Mouse (Mus musculus) kidney, postnatal 0 days (tissue): ENCODE data around the gene Ankrd49. TPM values are rescaled to one million over a fixed set of nuclear protein-coding genes. Genes with fewer than 3 reads are reported as not detected.

ENCODE experiments used
- ATAC-seq: fragments of 200-750 bp; cut with Nextera tagmentation; replicated peaks from 2 replicates; pipeline ENCODE4 v1.8.0; 2017; ENCODE audit warnings: low read depth, moderate number of reproducible peaks, moderate TSS enrichment, moderate library complexity; ENCODE audit not compliant: low FRiP score
- DNase-seq: peaks from one replicate; pipeline ENCODE4 v3.0.0-alpha.2; 2016; ENCODE audit warnings: low spot score
- H3K27ac ChIP-seq: fragments of 300-500 bp; sonication (generic); 2 replicates; pipeline ENCODE4 v1.5.1; 2014; ENCODE audit warnings: mild to moderate bottlenecking
- H3K27me3 ChIP-seq: fragments of 300-500 bp; sonication (generic); 2 replicates; pipeline ENCODE4 v1.6.1; 2014; ENCODE audit warnings: low read length, mixed read lengths; ENCODE audit not compliant: insufficient read depth
- H3K36me3 ChIP-seq: fragments of 300-500 bp; sonication (generic); 2 replicates; pipeline ENCODE4 v1.6.1; 2014; ENCODE audit warnings: low read length, mixed read lengths; ENCODE audit not compliant: insufficient read depth
- H3K4me1 ChIP-seq: fragments of 300-500 bp; sonication (generic); replicated peaks from 2 replicates; pipeline ENCODE4 v1.6.1; 2014; ENCODE audit warnings: antibody characterized with exemption, low read length, mixed read lengths; ENCODE audit not compliant: insufficient read depth
- H3K4me2 ChIP-seq: fragments of 300-500 bp; sonication (generic); 2 replicates; pipeline ENCODE4 v1.6.1; 2014; ENCODE audit warnings: mild to moderate bottlenecking, low read length, moderate library complexity, mixed read lengths
- H3K4me3 ChIP-seq: fragments of 300-500 bp; sonication (generic); replicated peaks from 2 replicates; pipeline ENCODE4 v1.5.1; 2014; ENCODE audit warnings: low read depth, low read length
- H3K9ac ChIP-seq: fragments of 300-500 bp; sonication (generic); 2 replicates; pipeline ENCODE4 v1.6.1; 2014; ENCODE audit warnings: low read depth, low read length
- H3K9me3 ChIP-seq: fragments of 300-500 bp; sonication (generic); replicated peaks from 2 replicates; pipeline ENCODE4 v1.6.1; 2016; ENCODE audit warnings: low read length, inconsistent platforms, mixed read lengths
- CTCF ChIP-seq: IDR thresholded peaks from 2 replicates; pipeline ENCODE4 v1.5.1; 2016; ENCODE audit warnings: antibody characterized with exemption, low read depth, mild to moderate bottlenecking, moderate library complexity
- WGBS: fragments of 180-500 bp; shearing (Covaris S2); extraction: QIAGEN DNeasy Blood & Tissue Kit; methylation state at CpG from one replicate; pipeline ENCODE4 v1.1.7; 2014; 5-methylcytosine and 5-hydroxymethylcytosine counted together
- polyA plus RNA-seq: library from polyadenylated mRNA; unstranded; fragments of >200 nt; fragmentation: Nextera tagmentation; extraction: Ambion mirVana; gene quantifications from 2 replicates; pipeline ENCODE4 v1.2.1, GENCODE M21; 2015

Gene Ankrd49
- polyA plus RNA-seq, 1 experiment from 2014 or later, result 40.7 TPM

DNA sequence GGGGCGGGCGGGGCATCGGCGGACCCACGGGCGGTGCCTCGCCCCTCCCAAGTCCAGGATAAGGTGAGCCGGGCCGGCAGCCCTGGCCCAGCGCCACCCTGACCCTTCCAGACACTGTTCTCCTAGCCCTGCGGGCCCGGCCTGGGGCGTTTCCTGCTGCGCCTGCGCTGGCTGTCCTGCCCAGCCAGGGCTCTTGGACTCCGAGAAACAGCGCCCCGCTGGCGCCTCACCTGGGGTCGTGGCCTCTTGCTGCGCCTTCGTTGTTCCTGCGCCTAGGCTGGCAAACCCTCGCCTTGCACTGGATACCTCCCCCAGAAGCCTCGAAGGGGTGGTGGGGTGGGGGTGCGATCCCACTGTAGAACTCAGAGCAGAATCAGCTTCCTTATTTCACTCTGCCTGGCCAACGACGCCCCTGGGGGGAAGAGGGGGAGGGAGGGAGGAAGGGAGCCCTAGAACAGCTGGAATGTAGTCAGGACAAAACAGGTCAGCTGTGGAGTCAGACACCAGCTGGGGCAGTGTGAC lies 32.6 kb downstream of the Ankrd49 start, which contains the start of gene Fut4:
TSS of gene Fut4 (minus strand) at position 393 of the 522 bp plus-strand sequence.
- H3K4me1 ChIP-seq, result peaks cover 11% of the 10 kb centered on the region
- H3K27me3 ChIP-seq, result no peaks in the 10 kb centered on the region
- peak; percentile 54 for DNase-seq
- TF ChIP-seq CTCF, result 0 out of 2 replicates have a peak, but pooled peaks have one; percentile 8
- WGBS, result under 1% methylated on average over 28 of the region's 28 CpGs
- H3K4me3 ChIP-seq, result peak within 1 kb of the TSS; percentile 49
- ATAC-seq, result peak; percentile 86
- no peaks in the 10 kb centered on the region for H3K9me3 ChIP-seq
- H3K36me3 ChIP-seq, result no peaks in the 10 kb centered on the region
- H3K4me2 ChIP-seq, result peak within 1 kb of the TSS; percentile 95
- H3K27ac ChIP-seq, result peak within 1 kb of the TSS; percentile 36; the same call in 1 of the 2 replicates
- peak within 1 kb of the TSS; percentile 56 for H3K9ac ChIP-seq

GRCm38 (mm10) chr9:14751503-14752000 lies 33.1 kb downstream of the Ankrd49 start:
- under 1% methylated on average over 50 of the region's 50 CpGs for WGBS

GRCm38 (mm10) chr9:14750901-14751502 lies 33.7 kb downstream of the Ankrd49 start:
- Histone ChIP-seq H3K4me3 (peak overlapping the region; percentile 49), H3K4me1 (peaks cover 11% of the 10 kb centered on the region), H3K4me2 (peak overlapping the region; percentile 95), H3K27ac (no peak overlapping the region), H3K9ac (peak overlapping the region; percentile 56), H3K9me3 (no peaks in the 10 kb centered on the region), H3K27me3 (no peaks in the 10 kb centered on the region), H3K36me3 (no peaks in the 10 kb centered on the region)
- DNase-seq (no peak), ATAC-seq (peak; percentile 18; the same call in 1 of the 2 replicates)
- TF ChIP-seq CTCF, result no peak
- WGBS, result 66% methylated on average over 42 of the region's 42 CpGs

More at GRCm38 (mm10) chr9:14751503-14752000, 33.1 kb downstream of the Ankrd49 start:
- Histone ChIP-seq H3K9me3 (no peaks in the 10 kb centered on the region), H3K4me2 (peak overlapping the region; percentile 95), H3K9ac (peak overlapping the region; percentile 56), H3K27me3 (no peaks in the 10 kb centered on the region), H3K4me3 (peak overlapping the region; percentile 49), H3K27ac (no peak overlapping the region), H3K36me3 (no peaks in the 10 kb centered on the region), H3K4me1 (peaks cover 11% of the 10 kb centered on the region)
- no peak for TF ChIP-seq CTCF
- DNase-seq, result peak; percentile 35
- ATAC-seq, result peak; percentile 80

DNA sequence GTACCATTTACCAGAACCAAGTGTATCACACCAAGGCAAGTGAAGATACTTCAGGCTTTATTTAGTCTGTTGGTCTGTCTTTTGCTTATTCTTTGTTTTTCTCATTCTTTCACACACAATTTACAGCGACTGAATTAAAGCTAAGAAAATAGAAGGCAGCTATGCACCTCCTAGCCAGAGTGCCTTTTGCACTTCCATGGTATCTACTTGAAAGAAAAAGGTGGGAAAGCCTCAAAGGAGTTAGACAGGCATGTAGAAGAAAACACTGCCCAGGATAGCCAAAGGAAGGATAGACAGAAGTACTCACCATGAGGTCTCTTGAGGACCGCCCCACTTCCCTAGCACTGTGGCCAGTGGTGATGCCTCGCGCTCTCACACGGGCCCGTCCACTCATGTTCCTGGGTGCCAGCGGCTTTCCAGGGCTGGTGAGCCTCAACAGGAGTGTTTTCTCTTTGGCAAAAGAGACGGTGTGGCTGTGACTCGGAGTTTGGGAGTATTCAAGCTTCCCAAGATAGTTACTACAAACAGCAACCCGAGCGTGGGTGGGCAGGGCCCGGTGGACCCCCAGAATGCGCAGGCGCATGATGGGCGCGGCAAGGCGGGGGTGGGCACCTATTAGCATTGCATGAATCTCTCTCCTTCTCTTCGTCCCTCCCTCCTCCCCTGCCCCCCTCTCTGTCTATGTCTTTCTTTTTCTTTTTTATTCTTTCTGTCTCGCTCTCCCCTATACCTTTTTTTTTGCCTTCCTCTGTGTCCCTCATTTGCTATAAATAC lies 44.3 kb downstream of the Ankrd49 start, which contains the start of gene Piwil4:
TSS of gene Piwil4 (minus strand) at position 583 of the 774 bp plus-strand sequence.
- WGBS, result 85% methylated on average over 19 of the region's 19 CpGs
- no peak within 1 kb of the TSS for H3K9ac ChIP-seq
- no peaks in the 10 kb centered on the region for H3K27me3 ChIP-seq
- H3K9me3 ChIP-seq, result no peaks in the 10 kb centered on the region
- no peaks in the 10 kb centered on the region for H3K4me1 ChIP-seq
- no peak within 1 kb of the TSS for H3K27ac ChIP-seq
- no peak within 1 kb of the TSS for H3K4me3 ChIP-seq
- ATAC-seq, result no peak
- no peak within 1 kb of the TSS for H3K4me2 ChIP-seq
- TF ChIP-seq CTCF, result no peak
- H3K36me3 ChIP-seq, result no peaks in the 10 kb centered on the region
- no peak for DNase-seq

DNA sequence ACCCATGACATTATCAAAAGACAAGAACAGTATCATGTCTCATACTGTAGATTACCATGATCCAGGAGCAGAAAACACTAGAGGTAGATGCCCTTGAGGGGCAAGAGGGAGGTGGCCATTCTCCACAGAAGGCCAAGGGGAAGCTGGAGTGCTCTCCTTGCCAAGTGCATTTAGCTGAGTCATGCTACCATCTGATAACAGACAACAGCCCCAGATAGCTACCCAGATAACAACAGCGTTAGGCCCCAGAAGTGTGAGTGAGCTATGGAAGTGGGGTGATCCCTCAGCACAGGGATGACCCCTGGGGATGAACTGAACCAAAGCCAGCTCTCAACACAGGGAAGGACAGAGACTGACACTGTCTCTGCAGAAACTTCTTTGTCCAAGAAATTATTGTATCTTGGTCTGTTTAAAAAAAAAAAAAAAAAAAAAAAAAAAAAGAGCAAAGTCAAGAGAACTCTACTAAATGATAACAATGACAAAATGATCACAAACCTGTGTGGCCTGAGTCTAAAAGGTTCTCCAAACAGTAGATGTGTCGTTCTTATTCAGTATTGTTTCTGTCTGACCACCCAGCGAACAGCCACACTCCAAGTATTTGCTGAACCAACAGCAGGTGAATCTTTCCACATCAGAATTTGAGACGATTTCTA lies 45.0 kb downstream of the Ankrd49 start:
- 78% methylated on average over 4 of the region's 4 CpGs for WGBS
- Histone ChIP-seq H3K9me3 (no peaks in the 10 kb centered on the region), H3K27ac (no peak overlapping the region), H3K4me1 (no peaks in the 10 kb centered on the region), H3K27me3 (no peaks in the 10 kb centered on the region), H3K9ac (no peak overlapping the region), H3K4me3 (no peak overlapping the region), H3K4me2 (no peak overlapping the region), H3K36me3 (no peaks in the 10 kb centered on the region)
- ATAC-seq (no peak), DNase-seq (no peak)
- TF ChIP-seq CTCF, result no peak
